Mouse (Mus musculus): ENCODE results near the gene Trp53tg5. TPM values are rescaled to one million over a fixed set of nuclear protein-coding genes. Genes with fewer than 3 reads are reported as not detected.

The Trp53tg5 gene
- polyA plus RNA-seq, 1 experiment from 2014 or later = not detected

DNA sequence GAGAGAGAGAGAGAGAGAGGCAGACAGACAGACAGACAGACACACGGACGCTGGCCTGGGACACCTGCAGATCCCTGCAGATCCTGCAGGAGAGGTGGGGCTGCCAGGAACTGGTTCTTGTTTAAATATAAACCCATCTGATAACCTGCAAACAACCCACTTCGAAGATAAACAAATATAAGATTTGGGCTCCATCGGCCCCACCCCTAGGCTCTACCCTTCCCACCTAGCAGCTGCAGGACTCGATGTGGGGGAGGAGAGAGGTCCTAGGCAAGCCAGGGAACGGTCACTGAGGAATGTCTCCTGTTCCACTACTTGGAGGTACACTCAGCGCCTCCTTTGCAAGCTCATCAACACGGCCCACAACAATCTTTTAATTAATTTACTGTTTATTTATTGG lies 35.3 kb downstream of the Trp53tg5 start:
- no peak overlapping the region for H3K4me2 ChIP-seq
- no peaks in the 10 kb centered on the region for H3K36me3 ChIP-seq
- 0 out of 2 replicates have a peak, but pooled peaks cover 6% of the 10 kb centered on the region for H3K27me3 ChIP-seq
- WGBS = 57% methylated on average over 8 of the region's 8 CpGs
- no peak for ATAC-seq (replicated peaks; ENCODE audit: insufficient number of reproducible peaks, insufficient read depth, low FRiP score, low read depth)
- no peaks in the 10 kb centered on the region for H3K9me3 ChIP-seq (replicated peaks)
- no peak overlapping the region for H3K9ac ChIP-seq
- peaks cover 72% of the 10 kb centered on the region for H3K4me1 ChIP-seq (replicated peaks)
- H3K4me3 ChIP-seq = no peak overlapping the region
- H3K27ac ChIP-seq = no peak overlapping the region

DNA sequence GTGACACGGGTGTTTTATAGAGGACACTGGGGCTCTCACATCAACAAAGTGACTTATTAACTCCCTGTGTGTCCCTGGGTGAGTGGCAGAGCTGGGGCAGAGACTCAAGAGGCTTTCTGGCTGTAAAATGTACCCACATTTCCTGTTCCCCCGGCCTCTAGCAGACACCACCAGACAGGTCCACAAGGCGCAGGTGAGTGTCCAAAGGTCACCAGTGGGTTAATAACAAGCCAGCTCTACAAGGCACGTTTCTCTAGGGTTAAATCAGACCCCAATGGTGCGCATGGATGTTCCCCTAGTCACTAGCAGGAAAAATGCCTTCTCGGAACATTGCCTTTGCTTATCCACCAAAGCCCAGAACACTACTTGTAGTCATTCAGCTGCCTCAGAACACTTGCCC lies 35.8 kb downstream of the Trp53tg5 start:
- H3K9ac ChIP-seq = no peak overlapping the region
- H3K36me3 ChIP-seq = no peaks in the 10 kb centered on the region
- ATAC-seq (replicated peaks; ENCODE audit: insufficient number of reproducible peaks, insufficient read depth, low FRiP score, low read depth) = no peak
- H3K27ac ChIP-seq = no peak overlapping the region
- no peak overlapping the region for H3K4me2 ChIP-seq
- H3K4me1 ChIP-seq (replicated peaks) = peaks cover 75% of the 10 kb centered on the region
- H3K27me3 ChIP-seq = 0 out of 2 replicates have a peak, but pooled peaks cover 6% of the 10 kb centered on the region
- H3K4me3 ChIP-seq = no peak overlapping the region
- 73% methylated on average over 6 of the region's 6 CpGs for WGBS
- H3K9me3 ChIP-seq (replicated peaks) = no peaks in the 10 kb centered on the region

DNA sequence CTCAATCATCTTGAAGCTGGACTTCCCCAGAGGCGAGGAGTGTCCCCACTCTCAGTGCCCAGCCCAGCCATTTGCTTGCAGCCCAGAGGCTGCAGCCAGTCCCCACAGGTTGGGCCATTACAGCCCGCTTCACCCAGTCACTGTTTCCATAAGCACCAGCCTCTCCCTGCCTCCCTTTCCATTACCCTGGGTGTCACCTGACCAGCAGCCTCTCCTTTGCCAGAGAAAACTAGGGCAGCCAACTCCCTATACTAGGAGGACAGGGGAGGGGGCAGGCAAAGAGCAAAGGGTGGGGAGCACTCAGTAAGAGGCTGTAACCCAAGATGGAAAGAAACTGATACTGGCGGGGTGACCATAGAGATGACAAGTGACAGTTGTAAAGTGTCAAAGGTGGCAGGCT lies 36.6 kb downstream of the Trp53tg5 start:
- Histone ChIP-seq H3K4me2 (no peak overlapping the region), H3K9ac (peak overlapping the region; percentile 22; the same call in 1 of the 2 replicates), H3K36me3 (no peaks in the 10 kb centered on the region), H3K27me3 (0 out of 2 replicates have a peak, but pooled peaks cover 6% of the 10 kb centered on the region), H3K27ac (no peak overlapping the region; the same call in 1 of the 2 replicates), H3K4me1 (replicated peaks) (peaks cover 77% of the 10 kb centered on the region), H3K9me3 (replicated peaks) (no peaks in the 10 kb centered on the region), H3K4me3 (no peak overlapping the region)
- 0 out of 2 replicates have a peak, but pooled peaks have one; percentile 17 for ATAC-seq (replicated peaks; ENCODE audit: insufficient number of reproducible peaks, insufficient read depth, low FRiP score, low read depth)
- 45% methylated on average over 3 of the region's 3 CpGs for WGBS

DNA sequence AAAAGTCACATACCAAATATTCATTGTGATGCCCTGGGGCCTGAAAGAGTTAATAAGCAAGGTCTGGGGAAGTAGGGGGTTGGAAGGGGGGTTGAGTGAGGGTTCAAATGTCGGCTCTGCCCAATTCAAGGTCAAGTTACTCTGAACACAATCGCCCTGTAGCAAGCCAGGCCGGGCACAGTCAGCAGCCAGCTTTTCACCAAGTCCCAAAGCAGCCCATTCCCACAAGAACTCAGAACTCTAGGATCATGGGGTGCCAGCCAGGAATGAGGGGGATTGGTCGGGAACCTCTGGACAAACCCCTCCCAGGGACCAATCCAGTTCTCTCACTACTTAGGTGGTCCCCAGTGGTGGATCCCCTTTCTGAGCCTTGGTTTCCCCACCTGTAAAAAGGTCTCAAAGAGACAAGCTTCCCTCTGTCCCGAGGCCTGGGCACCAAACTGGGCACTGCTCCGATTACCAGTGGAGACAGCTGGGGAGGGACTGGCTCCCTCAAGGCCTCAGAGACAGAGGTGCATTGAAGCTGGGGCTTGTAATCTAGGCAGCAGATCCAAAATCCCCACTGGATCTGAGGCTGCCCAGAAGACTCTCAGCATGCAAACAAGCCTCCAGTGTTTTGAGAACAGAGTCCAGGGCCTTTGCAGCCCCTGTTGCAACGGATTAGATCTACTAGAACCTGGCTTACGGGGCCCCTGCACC lies 37.2 kb downstream of the Trp53tg5 start:
- Histone ChIP-seq H3K9me3 (replicated peaks) (no peaks in the 10 kb centered on the region), H3K4me2 (no peak overlapping the region), H3K4me1 (replicated peaks) (peaks cover 76% of the 10 kb centered on the region), H3K9ac (peak overlapping the region; percentile 22; the same call in 1 of the 2 replicates), H3K27me3 (0 out of 2 replicates have a peak, but pooled peaks cover 5% of the 10 kb centered on the region), H3K36me3 (no peaks in the 10 kb centered on the region), H3K4me3 (no peak overlapping the region), H3K27ac (no peak overlapping the region; the same call in 1 of the 2 replicates)
- WGBS = 23% methylated on average over 8 of the region's 8 CpGs
- no peak for ATAC-seq (replicated peaks; ENCODE audit: insufficient number of reproducible peaks, insufficient read depth, low FRiP score, low read depth)

DNA sequence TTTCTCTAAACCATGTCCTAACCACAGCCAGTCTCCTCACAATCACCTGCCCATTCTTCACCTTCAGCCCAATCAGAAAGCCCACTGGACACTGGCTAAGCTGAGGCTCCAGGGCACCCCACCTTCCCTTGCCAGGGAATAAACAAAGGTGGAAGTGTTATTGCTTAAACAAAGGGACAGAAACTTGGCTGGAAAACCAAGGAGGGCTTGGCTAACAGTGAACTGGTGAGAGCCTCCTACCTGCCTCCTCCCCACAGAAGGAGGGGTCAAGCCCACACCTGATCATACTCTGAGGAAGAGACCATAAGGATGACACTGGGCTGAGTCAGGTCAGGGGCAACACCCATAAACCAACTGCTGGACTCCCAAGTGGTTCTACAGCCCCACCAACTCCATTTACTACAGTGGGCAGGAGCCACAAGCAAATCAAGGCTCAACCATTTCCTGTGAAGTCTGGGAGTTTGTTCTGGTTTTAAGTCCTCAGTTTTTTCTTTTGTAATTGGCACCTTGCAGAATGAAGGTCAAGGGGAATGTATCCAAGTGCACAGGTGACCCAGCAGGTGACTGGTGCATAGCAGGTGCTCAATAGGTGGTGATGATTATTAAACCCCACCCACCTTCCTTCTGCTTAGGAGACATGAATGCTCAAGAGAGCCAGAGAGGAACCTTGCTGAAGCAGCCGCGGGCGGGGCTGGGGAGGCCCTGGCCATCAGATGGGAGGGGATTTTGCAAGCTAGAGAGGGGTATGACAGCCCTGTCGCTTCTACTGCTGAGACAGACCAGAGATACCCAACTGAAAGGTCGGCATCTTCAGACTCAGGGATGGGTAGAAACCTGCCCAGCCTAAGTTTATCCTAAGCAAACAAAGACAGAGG lies 38.1 kb downstream of the Trp53tg5 start:
- no peaks in the 10 kb centered on the region for H3K9me3 ChIP-seq (replicated peaks)
- H3K36me3 ChIP-seq = no peaks in the 10 kb centered on the region
- no peak for ATAC-seq (replicated peaks; ENCODE audit: insufficient number of reproducible peaks, insufficient read depth, low FRiP score, low read depth)
- WGBS = 46% methylated on average over 5 of the region's 5 CpGs
- no peak overlapping the region for H3K27ac ChIP-seq
- H3K9ac ChIP-seq = no peak overlapping the region
- H3K4me1 ChIP-seq (replicated peaks) = peaks cover 77% of the 10 kb centered on the region
- no peak overlapping the region for H3K4me2 ChIP-seq
- no peak overlapping the region for H3K4me3 ChIP-seq
- no peaks in the 10 kb centered on the region for H3K27me3 ChIP-seq

DNA sequence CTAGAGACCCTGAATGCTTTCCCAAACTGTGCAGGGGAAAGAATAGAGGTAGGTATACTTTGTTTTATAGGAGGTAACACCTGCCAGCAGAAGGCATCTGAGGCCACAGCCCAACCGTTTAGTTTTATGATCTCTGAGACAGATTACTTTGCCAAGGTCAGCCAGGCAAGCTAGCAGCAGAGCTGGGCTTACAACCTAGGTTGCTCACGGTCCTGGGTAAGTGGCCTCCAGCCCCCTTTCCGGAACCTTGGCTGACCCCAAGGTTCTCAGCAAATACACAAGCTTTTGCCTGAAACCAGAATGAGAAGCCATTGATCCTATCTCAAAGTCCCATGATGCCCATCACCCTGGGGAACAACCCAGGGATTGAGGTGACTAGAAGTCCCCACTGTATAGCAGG lies 38.8 kb downstream of the Trp53tg5 start:
- no peak overlapping the region for H3K9ac ChIP-seq
- H3K27ac ChIP-seq = no peak overlapping the region
- H3K4me3 ChIP-seq = no peak overlapping the region
- no peaks in the 10 kb centered on the region for H3K36me3 ChIP-seq
- WGBS = 61% methylated on average over 3 of the region's 3 CpGs
- no peak overlapping the region for H3K4me2 ChIP-seq
- no peak for ATAC-seq (replicated peaks; ENCODE audit: insufficient number of reproducible peaks, insufficient read depth, low FRiP score, low read depth)
- H3K27me3 ChIP-seq = no peaks in the 10 kb centered on the region
- H3K9me3 ChIP-seq (replicated peaks) = no peaks in the 10 kb centered on the region
- peaks cover 74% of the 10 kb centered on the region for H3K4me1 ChIP-seq (replicated peaks)

DNA sequence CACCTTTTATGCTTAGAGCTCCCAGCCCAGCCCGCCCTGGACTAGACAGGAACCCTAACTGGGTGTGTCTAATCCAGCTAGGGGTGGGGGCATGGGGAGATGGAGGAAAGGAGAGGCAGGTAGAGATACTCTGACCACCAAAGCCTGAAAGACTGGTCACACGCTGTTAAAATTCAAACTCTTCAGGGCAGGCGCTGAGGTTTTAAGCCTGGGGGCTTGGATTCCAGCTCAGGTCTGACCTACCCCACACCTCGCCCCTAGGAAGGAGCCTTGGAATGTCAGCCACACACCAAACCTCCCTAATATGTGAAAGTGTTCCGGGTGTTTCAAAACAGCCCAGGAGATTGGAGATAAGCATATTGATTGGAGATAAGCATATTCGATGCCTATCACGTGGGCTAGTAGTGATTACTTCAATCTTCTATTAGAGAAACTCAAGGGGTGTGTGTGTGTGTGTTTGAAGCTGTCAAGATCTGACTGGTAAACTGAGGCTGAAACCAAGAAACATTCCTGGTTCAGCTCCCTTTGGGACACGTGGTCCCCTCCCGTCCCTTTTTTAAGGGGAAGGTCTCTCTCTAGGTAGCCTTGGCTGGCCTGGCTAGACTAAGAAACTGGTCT lies 40.1 kb downstream of the Trp53tg5 start:
- no peaks in the 10 kb centered on the region for H3K9me3 ChIP-seq (replicated peaks)
- ATAC-seq (replicated peaks; ENCODE audit: insufficient number of reproducible peaks, insufficient read depth, low FRiP score, low read depth) = no peak
- H3K27me3 ChIP-seq = no peaks in the 10 kb centered on the region
- H3K4me2 ChIP-seq = peak overlapping the region; percentile 52
- H3K4me1 ChIP-seq (replicated peaks) = peaks cover 62% of the 10 kb centered on the region
- no peaks in the 10 kb centered on the region; the same call in 1 of the 2 replicates for H3K36me3 ChIP-seq
- H3K27ac ChIP-seq = peak overlapping the region; percentile 62
- WGBS = 76% methylated on average over 9 of the region's 9 CpGs
- H3K4me3 ChIP-seq = no peak overlapping the region
- H3K9ac ChIP-seq = 0 out of 2 replicates have a peak overlapping the region, but pooled peaks have one; percentile 10

DNA sequence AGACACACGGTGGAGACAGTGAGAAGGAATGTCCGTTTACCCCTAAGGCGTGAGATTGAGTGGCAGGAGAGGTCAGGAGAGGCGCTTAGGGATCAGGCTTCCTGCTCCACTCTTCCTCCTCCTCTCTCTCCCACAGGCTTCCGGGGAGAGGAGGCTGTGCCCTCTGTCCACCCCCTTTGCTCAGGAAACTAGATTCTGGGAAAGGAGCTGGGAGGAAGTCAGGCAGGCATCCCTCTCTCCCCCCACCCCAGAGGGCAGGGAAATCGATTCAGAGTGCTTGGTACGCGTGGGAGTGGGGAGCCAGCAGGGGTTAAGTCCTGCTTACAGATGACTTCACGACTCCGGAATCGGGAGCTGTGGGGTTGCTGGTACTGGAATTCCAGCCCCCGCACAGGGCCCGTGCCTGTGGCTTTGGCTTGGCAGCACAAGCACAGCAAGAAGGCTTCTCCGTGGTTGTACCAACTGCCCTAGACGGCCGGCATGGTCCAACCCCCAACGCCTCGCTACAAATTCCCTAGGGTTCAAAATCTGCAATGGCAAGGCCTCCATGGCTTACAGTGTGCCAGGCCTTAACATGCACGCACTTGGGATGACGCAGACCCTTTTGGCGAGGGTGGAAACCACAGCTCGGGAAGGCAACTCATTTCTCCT lies 40.9 kb downstream of the Trp53tg5 start:
- H3K4me2 ChIP-seq = peak overlapping the region; percentile 52
- H3K9ac ChIP-seq = 0 out of 2 replicates have a peak overlapping the region, but pooled peaks have one; percentile 10
- H3K4me1 ChIP-seq (replicated peaks) = peaks cover 58% of the 10 kb centered on the region
- ATAC-seq (replicated peaks; ENCODE audit: insufficient number of reproducible peaks, insufficient read depth, low FRiP score, low read depth) = peak; percentile 29; the same call in 1 of the 2 replicates
- peak overlapping the region; percentile 15; the same call in 1 of the 2 replicates for H3K4me3 ChIP-seq
- H3K9me3 ChIP-seq (replicated peaks) = no peaks in the 10 kb centered on the region
- H3K36me3 ChIP-seq = no peaks in the 10 kb centered on the region; the same call in 1 of the 2 replicates
- H3K27me3 ChIP-seq = no peaks in the 10 kb centered on the region
- WGBS = 17% methylated on average over 22 of the region's 22 CpGs
- peak overlapping the region; percentile 62 for H3K27ac ChIP-seq

DNA sequence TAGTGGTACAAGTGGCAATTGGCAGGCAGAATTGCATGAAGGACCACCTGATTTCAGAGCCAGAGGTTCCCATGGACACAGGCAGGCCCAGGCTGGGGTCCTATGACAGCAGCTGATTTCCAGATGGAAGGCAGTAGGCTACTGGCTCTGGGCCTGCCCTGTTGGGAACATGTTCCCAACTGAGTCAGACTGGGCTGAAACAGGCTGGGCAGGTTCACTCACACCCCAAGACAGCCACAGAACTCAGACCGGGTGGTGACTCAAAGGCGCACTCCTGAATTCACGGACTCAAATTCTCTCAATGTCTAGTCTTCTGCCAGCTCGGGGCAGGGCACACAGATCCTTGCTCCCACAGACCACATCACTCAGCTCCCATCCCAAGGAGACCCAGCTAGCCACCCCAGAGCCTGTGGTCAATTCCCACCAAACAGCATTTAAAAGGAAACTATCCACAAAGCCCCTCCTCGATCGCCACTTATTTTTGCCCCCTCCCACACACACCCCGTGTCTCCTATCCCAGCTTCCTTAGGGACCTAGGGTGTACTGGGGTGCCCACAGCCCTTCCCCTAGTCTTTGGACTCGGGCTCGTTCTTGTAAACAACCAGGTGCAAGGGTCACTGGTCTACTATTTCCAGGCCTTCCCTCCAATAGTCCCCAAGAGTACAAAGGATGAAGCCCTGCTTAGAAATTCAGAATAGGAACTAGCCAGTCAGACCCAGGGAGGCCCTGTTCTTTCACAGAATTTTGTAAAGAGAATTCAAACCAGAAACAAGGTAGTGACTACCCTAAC lies 41.7 kb downstream of the Trp53tg5 start:
- no peaks in the 10 kb centered on the region; the same call in 1 of the 2 replicates for H3K36me3 ChIP-seq
- peak overlapping the region; percentile 62 for H3K27ac ChIP-seq
- no peak overlapping the region for H3K4me2 ChIP-seq
- peaks cover 51% of the 10 kb centered on the region for H3K4me1 ChIP-seq (replicated peaks)
- H3K9ac ChIP-seq = no peak overlapping the region
- H3K9me3 ChIP-seq (replicated peaks) = no peaks in the 10 kb centered on the region
- H3K27me3 ChIP-seq = no peaks in the 10 kb centered on the region
- no peak overlapping the region for H3K4me3 ChIP-seq
- 71% methylated on average over 9 of the region's 9 CpGs for WGBS
- no peak for ATAC-seq (replicated peaks; ENCODE audit: insufficient number of reproducible peaks, insufficient read depth, low FRiP score, low read depth)

DNA sequence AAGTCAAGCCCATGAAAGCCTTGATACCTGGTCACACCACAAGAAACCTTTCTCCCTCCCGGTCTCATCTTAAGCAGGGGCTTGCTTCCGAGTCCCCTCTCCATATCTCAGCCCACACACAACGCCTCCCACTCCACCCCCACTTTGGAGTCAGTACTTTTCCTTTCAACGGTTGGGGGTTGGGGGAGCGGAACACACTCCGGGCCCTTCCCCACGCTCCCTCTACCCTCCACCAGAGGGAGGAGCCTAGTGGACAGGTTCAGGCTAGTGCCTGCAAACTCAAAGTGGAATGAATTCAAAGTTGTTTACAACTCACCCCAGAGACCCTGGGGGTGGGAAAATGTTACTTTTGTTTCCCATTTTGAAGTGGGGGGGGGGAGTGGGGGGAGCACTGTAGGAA lies 42.8 kb downstream of the Trp53tg5 start:
- Histone ChIP-seq H3K9me3 (replicated peaks) (no peaks in the 10 kb centered on the region), H3K4me3 (no peak overlapping the region), H3K36me3 (no peaks in the 10 kb centered on the region; the same call in 1 of the 2 replicates), H3K4me2 (0 out of 2 replicates have a peak overlapping the region, but pooled peaks have one; percentile 3), H3K27me3 (no peaks in the 10 kb centered on the region), H3K9ac (no peak overlapping the region), H3K27ac (no peak overlapping the region), H3K4me1 (replicated peaks) (peaks cover 40% of the 10 kb centered on the region)
- WGBS = 12% methylated on average over 7 of the region's 7 CpGs
- no peak for ATAC-seq (replicated peaks; ENCODE audit: insufficient number of reproducible peaks, insufficient read depth, low FRiP score, low read depth)
